Mouse (Mus musculus) spleen, adult 18-20 months (tissue): ENCODE measurements around the gene Nup155.
"Not testable (repeated sequence)": the region's sequence is repeated elsewhere in the genome, so short reads cannot be mapped to it uniquely, and the experiment has no call there.

Source experiments
- DNase-seq, 2 experiments: peaks; one replicate each; pipeline ENCODE4 v3.0.0; 2022; ENCODE audit warnings: mixed read lengths in 2 of 2

The Nup155 gene

GRCm38 (mm10) chr15:8108966-8109743 is at the start of gene Nup155:
Gene Nup155 (plus strand): TSS chr15:8109273.
- DNase-seq: peak; percentile 75 to 79

DNA sequence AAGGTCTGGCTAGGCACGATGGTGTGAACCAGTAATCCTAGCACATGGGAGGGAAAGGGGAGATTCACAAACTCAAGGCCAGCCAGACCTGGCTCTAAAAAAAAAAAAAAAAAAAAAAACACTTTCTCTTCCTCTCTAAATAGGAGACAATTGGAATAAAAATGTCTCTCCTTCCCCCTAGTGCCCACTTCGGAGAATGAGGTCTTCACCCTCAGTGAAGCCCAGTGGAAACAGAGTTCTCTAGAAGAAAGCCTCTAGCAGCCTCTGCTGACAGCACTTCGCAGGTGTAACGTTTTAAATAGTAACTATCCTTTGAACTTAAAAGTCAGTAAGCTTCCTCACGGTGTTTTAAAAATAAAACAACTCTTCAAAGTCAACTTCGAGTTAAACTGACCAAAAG is 43.9 kb upstream of the Nup155 start:
- no peak for DNase-seq

DNA sequence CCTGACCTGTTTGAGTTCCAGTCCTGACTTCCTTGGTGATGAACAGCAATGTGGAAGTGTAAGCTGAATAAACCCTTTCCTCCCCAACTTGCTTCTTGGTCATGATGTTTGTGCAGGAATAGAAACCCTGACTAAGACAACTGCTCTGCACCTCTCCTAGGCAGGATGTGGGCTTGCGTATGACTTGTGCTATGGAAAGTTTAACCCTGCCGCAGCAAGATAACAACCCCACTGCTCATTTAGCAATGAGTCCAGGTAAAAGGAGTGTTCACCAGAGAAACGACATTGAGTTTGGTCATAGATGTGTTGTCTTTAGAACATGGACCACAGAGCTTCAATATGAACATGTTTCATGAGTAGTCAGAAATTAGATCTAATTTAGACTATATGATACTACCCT is 35.9 kb upstream of the Nup155 start:
- not testable (repeated sequence) for DNase-seq

DNA sequence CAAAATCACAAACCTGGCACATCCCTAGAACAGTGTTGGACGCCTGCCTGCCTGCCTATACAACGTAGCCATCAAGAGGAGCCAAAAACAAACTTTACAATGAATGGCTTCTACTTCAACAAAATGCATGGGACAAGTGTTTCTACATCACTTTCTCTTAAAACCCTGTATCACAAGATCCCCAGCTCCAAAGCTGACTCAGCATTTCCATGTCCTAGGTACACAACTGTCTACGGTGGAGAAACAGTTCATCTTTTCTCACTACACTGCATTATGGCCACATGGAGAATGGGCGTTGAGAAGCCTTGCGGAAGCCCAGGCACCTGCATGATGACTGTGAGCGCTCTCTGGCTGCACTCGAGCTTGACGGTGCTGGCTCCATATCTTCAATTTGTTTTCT is 26.9 kb upstream of the Nup155 start:
- no peak for DNase-seq

GRCm38 (mm10) chr15:8087293-8087692 is 21.8 kb upstream of the Nup155 start:
- DNase-seq: no peak

DNA sequence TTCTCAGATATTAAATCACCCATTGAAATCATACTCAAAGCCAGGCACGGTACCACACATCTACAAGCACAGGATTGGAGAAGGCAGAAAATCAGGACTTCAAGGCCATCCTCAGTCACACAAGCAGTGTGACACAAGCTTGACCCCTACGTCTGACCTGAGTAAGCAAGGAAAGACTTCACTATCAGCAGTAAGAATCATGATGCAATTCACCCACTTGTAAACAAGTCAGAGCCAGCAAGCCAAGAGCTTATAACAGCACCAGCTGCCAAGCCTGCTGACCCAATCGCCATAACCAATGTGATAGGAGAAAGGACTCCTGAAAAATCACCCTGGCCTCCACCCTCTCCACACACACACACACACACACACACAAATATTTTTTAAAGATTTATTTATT is 20.4 kb upstream of the Nup155 start:
- no peak for DNase-seq

GRCm38 (mm10) chr15:8090685-8091084 is 18.4 kb upstream of the Nup155 start:
- DNase-seq: no peak

GRCm38 (mm10) chr15:8092668-8093067 is 16.4 kb upstream of the Nup155 start:
- DNase-seq: not testable (repeated sequence)

- DNase-seq: peak; percentile 44 to 69
Observed at GRCm38 (mm10) chr15:8097853-8098252, 11.2 kb upstream of the Nup155 start.

- DNase-seq: peak; percentile 90 to 98
Observed at GRCm38 (mm10) chr15:8098774-8099749, 10.0 kb upstream of the Nup155 start, which contains the start of gene Wdr70. Gene Wdr70 (minus strand): TSS chr15:8099209.

DNA sequence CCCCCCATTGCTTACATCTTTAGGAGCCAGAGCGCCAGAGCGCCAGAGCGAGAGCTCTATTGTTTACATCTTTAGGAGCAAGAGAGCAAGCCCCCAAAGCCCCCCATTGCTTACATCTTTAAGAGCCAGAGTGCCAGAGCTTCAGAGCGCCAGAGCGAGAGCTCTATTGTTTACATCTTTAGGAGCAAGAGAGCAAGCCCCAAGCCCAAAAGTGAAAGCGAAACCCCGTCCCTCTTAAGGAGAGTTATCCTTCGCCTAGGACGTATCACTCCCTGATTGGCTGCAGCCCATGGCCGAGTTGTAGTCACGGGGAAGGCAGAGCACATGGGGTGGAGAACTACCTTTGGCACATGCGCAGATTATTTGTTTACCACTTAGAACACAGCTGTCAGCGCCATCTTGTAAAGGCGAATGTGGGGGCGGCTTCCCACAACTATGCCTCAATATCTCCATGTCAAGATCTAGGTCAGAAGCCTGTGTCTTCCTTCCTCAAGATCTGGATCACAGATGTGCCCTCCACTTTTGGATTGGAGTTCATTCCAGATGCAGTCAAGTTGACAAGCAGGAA is 7.0 kb upstream of the Nup155 start:
- not testable (repeated sequence) for DNase-seq

DNA sequence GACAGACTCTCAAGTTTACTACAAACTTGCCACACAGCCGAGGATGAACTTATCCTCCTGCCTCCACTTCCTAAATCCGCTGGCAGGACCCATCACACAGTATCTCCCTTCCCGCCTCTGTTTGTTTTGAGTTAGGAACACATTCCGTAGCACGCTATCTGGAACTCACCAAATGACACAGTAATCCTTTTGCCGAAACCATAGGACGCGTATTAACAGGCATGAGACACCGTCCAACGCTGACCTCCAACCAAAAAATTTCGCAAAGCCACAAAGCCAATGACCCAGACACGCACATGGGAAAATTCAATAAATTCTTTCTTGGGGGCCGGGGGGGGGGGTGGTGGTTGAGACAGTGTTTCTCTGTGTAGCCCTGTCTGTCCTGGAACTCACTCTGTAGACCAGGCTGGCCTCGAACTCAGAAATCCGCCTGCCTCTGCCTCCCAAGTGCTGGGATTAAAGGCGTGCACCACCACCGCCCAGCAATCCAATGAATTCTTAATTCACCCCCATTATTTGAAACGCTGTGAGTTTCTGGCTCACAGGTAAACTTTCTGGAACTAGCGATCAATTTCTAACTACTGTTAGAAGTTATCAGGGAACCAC is 610 bp upstream of the Nup155 start:
- DNase-seq: no peak

- DNase-seq: no peak
Observed at GRCm38 (mm10) chr15:8109782-8110181, 709 bp downstream of the Nup155 start.

DNA sequence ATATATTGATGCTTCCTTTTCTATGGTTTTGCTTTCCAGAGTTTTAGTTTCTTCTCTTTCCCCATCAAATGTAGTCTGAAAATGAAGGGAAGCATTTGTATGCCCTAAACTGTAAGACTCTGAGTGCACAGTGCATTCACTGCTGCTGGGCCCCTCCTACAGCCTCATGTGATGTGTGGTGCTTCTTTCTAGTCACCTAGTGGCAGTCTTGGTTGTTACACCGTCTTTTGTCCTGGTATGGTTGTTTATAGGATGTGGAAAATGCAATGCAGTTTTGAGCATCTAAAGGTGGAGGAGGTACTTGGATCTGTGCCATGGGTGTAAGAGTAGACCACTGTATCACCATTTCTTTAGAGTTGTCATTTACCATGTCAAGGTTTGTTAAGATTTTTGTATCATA is 20.2 kb downstream of the Nup155 start:
- no peak for DNase-seq

- no peak for DNase-seq
Observed at GRCm38 (mm10) chr15:8131268-8131667, 22.2 kb downstream of the Nup155 start.

DNA sequence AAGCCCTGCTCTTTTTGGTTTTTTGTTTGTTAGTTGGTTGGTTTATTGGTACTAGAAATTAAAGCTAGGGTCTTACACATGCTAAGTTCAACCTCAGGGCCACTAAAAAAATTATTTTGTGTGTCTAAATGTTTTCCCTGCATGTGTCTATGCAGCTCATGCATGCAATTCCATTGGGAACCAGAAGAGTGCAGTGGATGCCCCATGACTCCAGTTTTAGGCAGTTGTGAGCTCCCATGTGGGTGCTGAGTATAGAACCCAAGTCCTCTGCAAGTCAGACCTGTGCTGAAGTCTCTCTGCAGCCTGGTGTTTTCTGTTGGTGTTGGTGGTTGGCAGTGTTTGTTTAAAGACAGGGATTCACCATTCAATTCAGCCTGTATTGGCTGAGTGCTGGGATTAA is 22.7 kb downstream of the Nup155 start:
- DNase-seq: no peak

DNA sequence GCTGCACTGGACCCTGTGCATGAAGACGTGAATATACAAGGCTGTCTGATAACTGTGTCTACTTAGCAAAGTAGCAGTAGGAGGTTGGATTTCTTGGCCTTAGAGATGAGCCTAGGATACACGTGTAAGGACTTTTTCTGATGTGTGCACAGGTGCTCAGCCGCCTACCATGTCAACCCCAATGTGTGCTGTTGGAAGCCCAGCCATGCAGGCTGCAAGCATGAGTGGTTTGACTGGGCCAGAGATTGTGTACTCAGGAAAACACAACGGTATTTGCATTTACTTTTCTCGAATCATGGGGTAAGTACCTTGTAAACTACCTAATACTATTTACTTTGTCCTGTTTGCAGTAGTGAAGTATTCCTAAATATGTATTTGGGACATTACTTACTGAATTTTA is 26.5 kb downstream of the Nup155 start:
- no peak for DNase-seq

DNA sequence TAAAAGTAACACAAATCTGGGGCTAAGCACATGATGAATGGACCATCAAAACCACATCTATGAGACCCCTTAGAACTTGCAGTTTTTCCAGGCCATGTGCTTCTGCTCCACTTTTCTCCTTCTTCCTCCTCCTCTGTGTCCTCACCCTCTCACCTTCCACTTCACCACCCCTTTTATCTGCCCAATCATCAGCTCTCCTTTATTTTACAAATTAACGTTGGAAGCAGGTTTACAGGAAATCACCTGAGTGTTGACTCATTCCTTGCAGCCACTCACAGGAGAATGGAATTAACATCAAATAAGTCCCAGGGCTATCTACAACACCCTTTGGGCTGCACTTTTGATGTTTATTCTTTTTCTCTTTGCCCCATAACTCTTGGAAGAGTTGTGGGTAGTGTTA is 52.8 kb downstream of the Nup155 start:
- DNase-seq: no peak

- peak; percentile 86 to 96 for DNase-seq
Observed at GRCm38 (mm10) chr15:8168591-8169265, 59.7 kb downstream of the Nup155 start, which contains the start of gene Cplane1. Gene Cplane1 (plus strand): TSS chr15:8169106.

DNA sequence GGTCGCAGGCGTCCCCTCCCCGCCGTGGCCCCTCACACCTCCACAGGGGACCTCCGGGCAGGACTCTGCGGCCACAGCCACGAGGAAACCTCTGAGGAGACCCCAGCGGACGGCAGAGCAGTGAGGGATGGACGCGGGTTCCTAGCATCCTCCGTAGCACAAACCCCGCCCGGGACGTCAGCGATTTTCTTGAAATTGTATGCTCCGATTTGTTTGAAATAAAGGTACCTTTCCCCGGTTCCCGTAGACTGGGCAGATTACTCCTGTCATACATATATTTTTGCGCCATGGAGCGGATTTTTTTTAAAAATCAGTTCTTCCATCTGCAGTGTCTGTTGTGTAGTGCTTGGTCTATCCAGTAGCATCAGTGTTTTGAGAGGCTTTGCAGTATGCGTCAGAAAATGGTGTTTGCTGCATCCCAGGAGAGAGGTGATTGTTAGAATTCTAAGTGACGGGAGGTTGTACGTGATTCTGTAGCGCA is 60.2 kb downstream of the Nup155 start:
- no peak for DNase-seq

DNA sequence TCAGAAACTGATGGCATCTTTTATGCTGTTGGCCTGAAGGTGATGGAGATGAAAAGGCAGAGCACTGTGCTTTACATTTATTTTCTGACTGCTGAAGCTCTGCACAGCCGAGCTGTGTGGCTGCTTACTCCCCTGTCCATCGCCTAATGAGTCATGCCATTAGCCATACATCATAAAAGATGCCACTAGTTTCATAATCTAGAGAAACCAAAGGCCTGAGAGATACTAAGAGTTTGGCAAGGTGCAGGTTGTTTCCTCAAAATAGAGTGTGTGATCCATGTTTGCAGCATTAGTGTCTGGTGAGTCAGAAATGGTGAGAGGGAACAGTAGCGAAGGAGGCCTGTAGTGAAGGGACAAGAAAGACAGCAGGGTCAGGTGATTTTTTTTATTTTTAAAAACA is 80.5 kb downstream of the Nup155 start:
- DNase-seq: no peak

DNA sequence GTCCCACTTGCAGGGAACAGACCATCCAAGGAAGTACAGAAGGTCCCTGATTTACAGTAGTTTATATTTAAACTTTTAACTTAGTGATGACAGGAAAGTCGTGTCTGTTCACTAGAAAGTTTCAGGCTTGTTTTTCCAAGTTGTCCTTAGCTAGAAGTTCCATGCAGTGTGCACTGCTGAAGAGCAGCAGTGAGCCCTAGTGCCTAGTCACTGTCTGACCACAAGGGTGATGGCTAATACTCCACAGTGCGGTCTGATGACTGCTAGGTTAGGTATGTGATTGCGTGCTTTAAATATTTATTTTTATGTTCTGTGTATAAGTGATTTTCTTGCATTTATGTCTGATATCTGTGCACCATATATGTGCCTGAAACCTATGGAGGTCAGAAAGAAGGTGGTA is 81.4 kb downstream of the Nup155 start:
- no peak for DNase-seq
